Mouse (Mus musculus) hindbrain, embryonic 11.5 days (tissue): ENCODE measurements around the gene Pax2. TPM values are rescaled to one million over a fixed set of nuclear protein-coding genes. Genes with fewer than 3 reads are reported as not detected.

ENCODE experiments used
- ATAC-seq: fragments of 200-750 bp; cut with Nextera tagmentation; 2 replicates; pipeline ENCODE4 v1.8.0; 2017; ENCODE audit warnings: mild to moderate bottlenecking, moderate TSS enrichment, moderate library complexity; ENCODE audit not compliant: low FRiP score
- DNase-seq: peaks from one replicate; pipeline ENCODE4 v3.0.0-alpha.2; 2015; ENCODE audit warnings: low spot score
- H3K27ac ChIP-seq: fragments of 300-500 bp; sonication (generic); 2 replicates; pipeline ENCODE4 v1.5.1; 2014; ENCODE audit warnings: mild to moderate bottlenecking, low read depth, low read length
- H3K27me3 ChIP-seq: fragments of 300-500 bp; sonication (generic); 2 replicates; pipeline ENCODE4 v1.6.1; 2014; ENCODE audit warnings: mild to moderate bottlenecking, low read length, moderate library complexity, mixed read lengths; ENCODE audit not compliant: control insufficient read depth, insufficient read depth
- H3K36me3 ChIP-seq: fragments of 300-500 bp; sonication (generic); 2 replicates; pipeline ENCODE4 v1.6.1; 2014; ENCODE audit warnings: mild to moderate bottlenecking, low read length, moderate library complexity, mixed read lengths; ENCODE audit not compliant: control insufficient read depth, insufficient read depth
- H3K4me1 ChIP-seq: fragments of 300-500 bp; sonication (generic); replicated peaks from 2 replicates; pipeline ENCODE4 v1.6.1; 2014; ENCODE audit warnings: low read length, mixed read lengths; ENCODE audit not compliant: control insufficient read depth, insufficient read depth
- H3K4me2 ChIP-seq: fragments of 300-500 bp; sonication (generic); replicated peaks from 2 replicates; pipeline ENCODE4 v1.6.1; 2014; ENCODE audit warnings: mild to moderate bottlenecking, low read depth, low read length
- H3K4me3 ChIP-seq: fragments of 300-500 bp; sonication (generic); 2 replicates; pipeline ENCODE4 v1.5.1; 2014; ENCODE audit warnings: low read depth, low read length
- H3K9ac ChIP-seq: fragments of 300-500 bp; sonication (generic); 2 replicates; pipeline ENCODE4 v1.6.1; 2014; ENCODE audit warnings: low read depth, low read length
- H3K9me3 ChIP-seq: fragments of 300-500 bp; sonication (generic); 2 replicates; pipeline ENCODE4 v1.6.1; 2016; ENCODE audit warnings: low read length; ENCODE audit not compliant: control insufficient read depth
- whole genome bisulfite sequencing: fragments of 180-500 bp; shearing (Covaris S2); extraction: QIAGEN DNeasy Blood & Tissue Kit; methylation state at CpG from one replicate; pipeline ENCODE4 v1.1.7; 2014; 5-methylcytosine and 5-hydroxymethylcytosine counted together
- polyA plus RNA-seq: library from polyadenylated mRNA; unstranded; fragments of >200 nt; fragmentation: Nextera tagmentation; extraction: Ambion mirVana; gene quantifications from 2 replicates; pipeline ENCODE4 v1.2.1, GENCODE M21; 2014

Gene Pax2
- polyA plus RNA-seq, 1 experiment from 2014 or later = 11.1 TPM

DNA sequence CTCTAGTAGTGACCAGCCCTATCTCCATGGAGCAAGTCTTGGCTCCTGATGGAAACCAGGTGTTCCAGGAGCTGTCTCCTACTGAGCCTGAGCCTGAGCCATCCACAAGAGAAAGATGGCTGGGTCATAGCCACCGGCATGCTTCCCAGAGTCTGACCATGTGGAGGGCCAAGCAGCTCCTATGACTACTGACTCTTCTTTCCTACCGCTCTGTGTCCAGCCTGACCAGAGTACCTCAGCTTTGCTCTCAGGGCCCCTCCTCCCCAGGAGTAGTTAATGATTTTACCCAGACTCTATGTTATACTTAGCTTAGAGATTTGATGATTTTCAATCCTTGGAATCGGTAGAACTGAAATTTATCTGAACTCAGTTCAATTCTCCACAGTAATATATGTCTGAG is 59.3 kb downstream of the Pax2 start:
- H3K4me1 ChIP-seq = peaks cover 14% of the 10 kb centered on the region
- 97% methylated on average over 3 of the region's 3 CpGs for WGBS
- H3K27ac ChIP-seq = peak overlapping the region; percentile 49; the same call in 1 of the 2 replicates
- ATAC-seq (no peak), DNase-seq (no peak)
- H3K9me3 ChIP-seq = no peaks in the 10 kb centered on the region
- H3K4me2 ChIP-seq = no peak overlapping the region
- H3K27me3 ChIP-seq = peaks cover 8% of the 10 kb centered on the region; the same call in 1 of the 2 replicates
- H3K36me3 ChIP-seq = no peaks in the 10 kb centered on the region
- no peak overlapping the region for H3K9ac ChIP-seq
- no peak overlapping the region for H3K4me3 ChIP-seq

DNA sequence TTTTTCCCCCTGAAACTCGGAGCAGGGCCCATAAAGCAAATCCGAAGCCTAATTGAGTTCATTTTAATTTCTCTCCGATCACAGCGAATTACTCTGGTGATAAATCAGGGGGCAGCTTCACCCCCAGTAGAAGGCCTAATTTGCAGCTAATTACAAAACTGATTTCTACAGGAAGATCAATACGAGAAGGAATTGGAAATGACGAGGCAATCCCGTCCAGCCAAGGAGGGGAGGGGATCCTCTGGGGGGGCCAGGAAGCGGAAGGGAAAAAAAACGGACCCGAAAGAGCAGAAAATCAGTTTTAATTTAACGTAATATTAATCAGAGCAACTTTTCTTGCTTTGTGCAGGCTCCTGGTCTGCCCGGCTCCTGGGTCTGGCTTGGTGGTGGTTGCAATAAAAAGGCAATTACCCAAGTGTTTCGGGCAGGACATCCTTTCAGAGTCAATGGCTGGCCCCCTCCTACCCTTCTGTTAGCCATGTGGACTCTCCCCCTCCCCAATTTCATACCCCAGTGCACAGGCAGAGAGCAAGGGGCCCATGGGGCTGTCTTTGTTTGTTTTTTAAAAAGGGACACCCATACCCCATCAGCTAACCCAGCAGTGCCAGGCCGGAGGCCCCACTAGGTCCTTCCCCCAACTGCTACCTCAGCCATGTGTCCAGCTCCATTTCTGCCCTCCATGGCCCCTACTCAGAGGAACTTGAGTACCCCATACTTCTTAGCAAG is 61.7 kb downstream of the Pax2 start:
- no peak overlapping the region for H3K4me3 ChIP-seq
- peaks cover 12% of the 10 kb centered on the region; the same call in 1 of the 2 replicates for H3K27me3 ChIP-seq
- peak; percentile 45 for DNase-seq
- WGBS = 50% methylated on average over 14 of the region's 14 CpGs
- H3K36me3 ChIP-seq = no peaks in the 10 kb centered on the region
- H3K9me3 ChIP-seq = no peaks in the 10 kb centered on the region
- ATAC-seq = peak; percentile 56
- peak overlapping the region; percentile 58; the same call in 1 of the 2 replicates for H3K27ac ChIP-seq
- no peak overlapping the region for H3K4me2 ChIP-seq
- H3K4me1 ChIP-seq = peaks cover 16% of the 10 kb centered on the region
- no peak overlapping the region for H3K9ac ChIP-seq

DNA sequence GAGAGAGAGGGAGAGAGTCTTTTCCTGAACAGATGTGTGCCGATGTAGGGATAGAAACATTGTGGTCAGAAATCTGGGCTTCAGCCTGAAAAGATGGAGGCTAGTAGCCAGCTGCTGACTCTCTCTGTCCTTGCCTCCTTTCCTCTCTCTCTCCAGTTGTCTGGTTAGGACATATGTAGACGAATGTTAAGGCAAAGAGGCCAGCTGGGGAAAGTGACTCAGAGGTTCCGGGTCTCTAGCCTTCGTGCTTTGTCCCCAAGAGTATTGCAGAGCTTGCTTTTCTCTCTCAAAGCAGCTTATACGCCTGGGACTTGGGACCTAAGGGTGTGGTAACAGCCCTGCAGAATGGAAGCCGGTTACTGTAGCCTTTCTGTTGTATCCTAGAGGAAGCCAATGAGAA is 62.8 kb downstream of the Pax2 start:
- Histone ChIP-seq H3K4me1 (peaks cover 18% of the 10 kb centered on the region), H3K36me3 (no peaks in the 10 kb centered on the region), H3K27me3 (peaks cover 12% of the 10 kb centered on the region), H3K4me2 (no peak overlapping the region), H3K4me3 (no peak overlapping the region), H3K9ac (no peak overlapping the region), H3K9me3 (no peaks in the 10 kb centered on the region), H3K27ac (no peak overlapping the region; the same call in 1 of the 2 replicates)
- no peak for DNase-seq
- ATAC-seq = no peak
- 67% methylated on average over 6 of the region's 6 CpGs for WGBS

DNA sequence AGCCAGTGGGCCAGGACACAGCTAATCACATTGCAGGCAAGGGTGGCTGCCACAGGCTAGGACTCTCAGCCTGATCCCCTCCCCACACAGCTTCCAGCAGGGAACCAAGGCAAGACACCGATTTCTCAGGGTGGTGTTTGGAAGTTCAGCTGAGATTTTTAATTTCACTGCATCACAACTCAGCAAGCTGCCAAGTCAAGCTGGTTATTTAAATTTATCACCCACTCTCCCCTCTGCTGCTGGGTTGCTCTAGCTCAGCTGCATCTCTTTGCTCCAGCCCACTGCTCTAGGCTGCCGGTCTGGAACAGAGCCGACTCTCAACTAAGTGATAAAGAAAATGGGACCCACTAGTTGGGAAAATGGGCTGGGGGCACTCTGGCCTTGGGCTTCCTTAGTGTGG is 65.7 kb downstream of the Pax2 start:
- 69% methylated on average over 3 of the region's 3 CpGs for WGBS
- no peaks in the 10 kb centered on the region for H3K9me3 ChIP-seq
- ATAC-seq (no peak), DNase-seq (no peak)
- peaks cover 19% of the 10 kb centered on the region for H3K4me1 ChIP-seq
- H3K27me3 ChIP-seq = peaks cover 21% of the 10 kb centered on the region
- no peak overlapping the region for H3K27ac ChIP-seq
- H3K9ac ChIP-seq = no peak overlapping the region
- no peak overlapping the region for H3K4me3 ChIP-seq
- H3K36me3 ChIP-seq = no peaks in the 10 kb centered on the region
- no peak overlapping the region for H3K4me2 ChIP-seq

DNA sequence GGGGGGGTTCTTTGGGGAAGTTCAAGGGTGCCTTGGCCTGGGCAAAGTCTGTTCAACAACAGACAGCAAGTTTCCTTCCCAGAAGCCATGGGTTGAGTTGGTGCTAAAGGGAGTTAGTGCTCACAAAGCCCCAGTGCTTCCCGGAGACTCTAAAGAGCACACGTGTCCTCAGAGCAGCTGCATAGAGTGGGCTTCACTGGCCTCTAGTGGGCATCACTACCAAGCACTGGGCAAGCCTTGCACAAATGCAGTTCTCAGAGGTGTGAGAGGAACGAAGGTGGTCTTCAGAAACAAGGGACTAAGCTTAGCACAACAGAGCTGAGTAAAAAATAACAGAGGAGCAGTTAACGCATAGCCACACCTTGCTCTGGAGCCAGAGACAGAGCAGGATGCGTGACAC is 66.5 kb downstream of the Pax2 start:
- DNase-seq = no peak
- no peak overlapping the region for H3K9ac ChIP-seq
- H3K4me2 ChIP-seq = no peak overlapping the region
- H3K27ac ChIP-seq = no peak overlapping the region
- WGBS = 70% methylated on average over 5 of the region's 5 CpGs
- H3K9me3 ChIP-seq = no peaks in the 10 kb centered on the region
- H3K4me3 ChIP-seq = no peak overlapping the region
- H3K36me3 ChIP-seq = no peaks in the 10 kb centered on the region
- peaks cover 21% of the 10 kb centered on the region for H3K27me3 ChIP-seq
- no peak for ATAC-seq
- H3K4me1 ChIP-seq = peaks cover 14% of the 10 kb centered on the region

DNA sequence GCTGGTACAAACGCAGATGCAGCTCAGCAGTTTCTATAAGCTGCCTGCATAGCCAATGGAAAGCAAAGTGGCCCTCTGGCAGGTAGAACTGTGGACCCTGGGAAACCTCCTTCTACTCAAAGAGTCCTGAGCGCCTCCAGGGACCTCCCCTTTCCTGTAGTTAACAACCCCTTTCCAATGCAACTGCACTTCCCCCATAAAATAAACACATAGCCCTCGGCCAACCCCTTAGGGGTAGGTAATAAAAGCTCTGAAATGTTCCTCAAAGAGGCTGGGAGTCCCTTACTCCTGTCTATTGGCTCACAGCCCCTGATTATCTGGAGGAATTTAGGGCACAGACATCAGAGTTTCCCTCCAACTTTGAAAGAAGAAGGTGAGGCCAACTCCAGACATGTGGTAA is 67.8 kb downstream of the Pax2 start:
- Histone ChIP-seq H3K27ac (no peak overlapping the region), H3K4me1 (peaks cover 9% of the 10 kb centered on the region), H3K4me2 (no peak overlapping the region), H3K9me3 (no peaks in the 10 kb centered on the region), H3K27me3 (peaks cover 21% of the 10 kb centered on the region), H3K4me3 (no peak overlapping the region), H3K36me3 (no peaks in the 10 kb centered on the region), H3K9ac (no peak overlapping the region)
- DNase-seq (no peak), ATAC-seq (no peak)
- WGBS = 56% methylated on average over 3 of the region's 3 CpGs

DNA sequence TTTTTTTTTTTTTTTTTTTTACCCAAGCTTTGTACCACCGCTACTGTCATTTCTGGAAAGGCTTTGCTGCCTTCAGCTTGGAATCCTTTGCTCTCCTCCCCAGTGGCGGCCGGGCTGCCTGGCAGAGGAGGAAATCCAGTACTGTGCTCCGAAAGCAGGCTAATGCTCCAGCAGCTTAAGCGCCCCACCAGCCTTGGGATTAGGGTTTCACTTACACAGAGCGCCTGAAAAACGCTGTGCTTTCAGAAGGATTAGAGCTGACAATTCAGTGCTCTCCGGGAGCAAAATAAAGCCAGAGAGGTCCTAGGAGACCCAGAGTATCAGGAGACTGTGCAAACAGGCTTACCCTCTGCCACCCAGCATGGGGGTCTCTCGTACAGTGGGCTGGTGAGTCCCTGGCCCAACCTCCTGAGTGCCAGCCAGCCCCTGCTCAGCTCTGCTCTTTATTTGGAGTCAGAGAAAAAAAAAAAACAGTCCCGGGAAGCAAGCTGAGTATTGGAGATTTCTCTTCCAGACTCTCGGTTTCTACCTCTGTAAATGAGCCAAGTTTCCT is 69.4 kb downstream of the Pax2 start:
- no peaks in the 10 kb centered on the region for H3K36me3 ChIP-seq
- H3K4me2 ChIP-seq = no peak overlapping the region
- WGBS = 31% methylated on average over 11 of the region's 11 CpGs
- DNase-seq (no peak), ATAC-seq (no peak)
- H3K4me1 ChIP-seq = peaks cover 3% of the 10 kb centered on the region; the same call in 1 of the 2 replicates
- H3K27ac ChIP-seq = no peak overlapping the region
- no peak overlapping the region for H3K9ac ChIP-seq
- no peaks in the 10 kb centered on the region for H3K9me3 ChIP-seq
- no peak overlapping the region for H3K4me3 ChIP-seq
- H3K27me3 ChIP-seq = peaks cover 13% of the 10 kb centered on the region

DNA sequence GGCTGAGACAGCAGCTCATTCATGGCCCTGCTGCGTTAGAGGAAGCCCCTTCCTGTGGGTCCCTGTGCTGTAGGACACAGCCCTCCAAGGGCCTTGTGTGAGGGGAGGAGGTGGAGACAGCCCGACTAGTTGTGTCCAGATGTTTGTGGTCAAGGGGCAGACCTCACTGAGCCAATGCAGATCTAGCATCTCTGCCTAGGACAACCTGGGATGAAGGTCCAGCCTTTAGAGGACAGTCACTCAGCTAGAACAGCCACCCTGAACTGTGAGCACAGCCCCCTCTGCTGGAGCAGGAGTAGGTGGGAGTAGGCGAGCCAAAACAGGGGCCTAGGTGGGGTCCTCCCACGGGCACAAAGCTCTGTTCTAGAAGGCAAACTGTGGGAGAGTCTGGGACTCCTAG is 70.0 kb downstream of the Pax2 start:
- DNase-seq (peak; percentile 52), ATAC-seq (no peak)
- H3K27ac ChIP-seq = no peak overlapping the region
- no peak overlapping the region for H3K4me2 ChIP-seq
- 25% methylated on average over 4 of the region's 4 CpGs for WGBS
- H3K4me1 ChIP-seq = peaks cover 3% of the 10 kb centered on the region; the same call in 1 of the 2 replicates
- H3K27me3 ChIP-seq = peaks cover 13% of the 10 kb centered on the region
- no peak overlapping the region for H3K9ac ChIP-seq
- H3K4me3 ChIP-seq = no peak overlapping the region
- no peaks in the 10 kb centered on the region for H3K9me3 ChIP-seq
- H3K36me3 ChIP-seq = no peaks in the 10 kb centered on the region

DNA sequence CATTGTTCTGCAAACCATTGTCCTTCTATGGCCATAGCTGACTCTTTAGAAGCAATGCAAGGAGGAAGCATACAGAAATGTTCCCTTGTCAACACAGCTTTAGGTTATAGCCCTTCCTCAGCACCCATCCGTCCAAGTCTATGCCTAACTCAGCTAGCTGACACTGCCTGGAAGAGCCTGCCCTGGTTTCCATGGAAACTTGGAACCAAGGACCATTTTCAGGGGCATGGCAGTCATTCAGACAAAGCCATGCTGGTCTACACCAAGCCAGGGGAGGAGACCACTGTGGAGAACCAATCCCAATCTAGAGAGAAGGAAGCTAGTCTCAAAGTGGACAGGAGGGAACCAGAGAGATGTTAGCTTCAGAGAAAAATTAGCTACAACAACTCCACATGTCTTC is 77.5 kb downstream of the Pax2 start:
- H3K4me2 ChIP-seq = no peak overlapping the region
- H3K4me1 ChIP-seq = peaks cover 17% of the 10 kb centered on the region
- ATAC-seq = no peak
- no peak overlapping the region for H3K27ac ChIP-seq
- no peaks in the 10 kb centered on the region for H3K36me3 ChIP-seq
- H3K4me3 ChIP-seq = no peak overlapping the region
- 42% methylated on average over 1 of the region's 1 CpGs for WGBS
- H3K9ac ChIP-seq = no peak overlapping the region
- H3K9me3 ChIP-seq = no peaks in the 10 kb centered on the region
- no peak for DNase-seq
- H3K27me3 ChIP-seq = peaks cover 63% of the 10 kb centered on the region
